Mouse (Mus musculus) embryo, embryonic 10 days (tissue): ENCODE data around the gene Fbxl4.

Experiments
- DNase-seq: peaks from one replicate; pipeline ENCODE4 v3.0.0-alpha.2; 2015; ENCODE audit warnings: low spot score

Gene Fbxl4

DNA sequence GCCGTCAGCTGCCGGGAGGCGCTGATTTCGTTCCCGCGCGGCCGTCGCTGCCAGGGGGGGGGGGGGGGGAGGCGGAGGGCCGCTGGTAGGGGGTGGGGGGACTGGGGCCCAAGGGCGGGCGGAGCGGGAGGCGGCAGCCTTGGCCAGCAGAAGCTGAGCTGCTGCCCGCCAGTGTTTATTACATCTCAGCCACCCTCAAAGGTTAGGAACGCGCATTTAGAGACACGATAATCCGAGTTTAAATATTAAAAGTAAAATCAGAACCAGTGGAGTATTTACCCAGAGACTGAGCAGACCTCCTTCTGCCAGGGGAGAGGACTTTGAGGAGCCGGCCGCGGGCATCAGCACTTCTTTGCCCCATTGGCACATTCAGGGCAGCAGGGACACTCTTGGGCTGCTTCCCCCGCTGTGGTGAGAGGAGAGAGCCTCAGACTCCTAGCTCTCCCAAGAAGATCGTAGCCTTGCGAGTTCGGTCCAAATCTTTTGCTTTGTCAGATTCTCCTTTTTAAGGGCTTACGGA, 120.4 kb downstream of the Fbxl4 start:
- peak; percentile 58 for DNase-seq

DNA sequence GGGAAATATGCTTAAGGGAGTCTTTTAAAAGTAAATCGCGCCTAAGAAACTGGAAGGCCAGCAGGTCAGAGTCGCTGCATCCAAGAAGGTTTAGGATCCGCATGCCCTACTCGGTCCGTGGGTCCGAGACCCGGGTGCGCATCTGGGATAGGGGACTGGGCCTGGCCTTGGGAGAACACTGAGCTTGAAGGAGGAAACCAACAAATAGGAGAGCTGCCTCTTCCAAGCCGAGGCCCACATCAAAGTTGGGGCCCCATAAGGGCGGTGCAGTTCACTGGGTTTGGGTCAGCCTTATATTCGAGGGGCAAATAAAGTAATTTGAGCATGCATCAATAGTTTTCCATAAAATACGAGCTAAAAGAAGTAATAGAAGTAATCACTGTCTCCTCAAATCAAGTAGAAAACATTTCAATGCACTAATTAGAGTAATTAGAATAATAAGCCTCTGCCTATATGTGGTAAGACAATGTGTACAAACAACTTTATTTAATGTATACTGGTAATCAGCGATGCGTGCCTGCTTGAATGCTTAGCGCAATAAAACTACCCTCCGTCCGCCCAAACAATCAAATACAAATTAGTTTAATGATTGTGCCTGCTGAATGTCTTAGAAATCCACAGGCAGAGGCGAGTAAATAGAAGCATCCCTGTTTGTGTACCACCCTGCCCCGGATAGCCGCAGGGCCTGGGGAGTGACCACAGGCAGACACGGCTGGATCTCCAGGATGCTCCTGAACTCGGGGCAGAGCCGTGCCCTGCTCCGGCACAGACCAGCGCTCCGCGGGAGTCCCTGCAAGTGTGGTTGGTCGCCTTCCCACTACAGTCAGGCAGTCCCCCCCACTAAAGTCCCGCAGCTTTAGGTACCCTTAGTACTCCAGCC, 121.4 kb downstream of the Fbxl4 start:
- peak; percentile 58 for DNase-seq

DNA sequence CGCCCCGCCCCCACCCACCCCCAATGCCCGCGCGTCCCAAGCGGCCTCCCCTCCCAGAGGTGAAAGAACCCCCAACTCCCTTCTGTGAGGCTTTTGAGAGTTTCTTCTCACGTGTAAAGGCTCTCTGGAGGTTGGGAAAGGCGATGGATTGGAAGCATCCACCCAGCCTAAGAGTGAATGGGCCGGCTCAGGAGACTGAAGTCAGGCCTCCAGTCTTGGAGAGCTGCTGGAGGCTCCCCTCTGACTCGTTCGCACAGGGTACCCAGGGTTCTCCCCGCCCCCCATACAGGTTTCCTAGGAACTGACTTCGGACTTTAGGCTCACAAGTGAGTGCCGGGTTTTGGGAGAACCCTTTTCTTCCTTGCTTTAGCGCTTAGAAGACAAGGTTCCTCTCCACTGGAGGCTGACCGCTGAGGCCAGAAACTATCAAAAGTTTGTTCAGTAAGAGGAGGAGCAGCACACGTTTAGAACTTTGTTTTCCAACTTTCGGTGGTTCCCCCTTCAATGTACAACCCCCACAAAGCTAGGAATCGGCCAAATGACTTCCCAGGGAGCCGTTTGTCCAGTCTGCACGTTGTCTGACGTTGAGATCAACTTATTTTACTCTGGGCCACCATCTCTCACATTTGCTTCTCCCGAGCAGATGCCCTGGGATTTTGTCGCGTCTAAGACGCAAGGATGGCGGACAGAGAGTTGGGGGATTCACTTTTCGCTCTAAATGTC, 122.2 kb downstream of the Fbxl4 start:
- peak; percentile 61 for DNase-seq

DNA sequence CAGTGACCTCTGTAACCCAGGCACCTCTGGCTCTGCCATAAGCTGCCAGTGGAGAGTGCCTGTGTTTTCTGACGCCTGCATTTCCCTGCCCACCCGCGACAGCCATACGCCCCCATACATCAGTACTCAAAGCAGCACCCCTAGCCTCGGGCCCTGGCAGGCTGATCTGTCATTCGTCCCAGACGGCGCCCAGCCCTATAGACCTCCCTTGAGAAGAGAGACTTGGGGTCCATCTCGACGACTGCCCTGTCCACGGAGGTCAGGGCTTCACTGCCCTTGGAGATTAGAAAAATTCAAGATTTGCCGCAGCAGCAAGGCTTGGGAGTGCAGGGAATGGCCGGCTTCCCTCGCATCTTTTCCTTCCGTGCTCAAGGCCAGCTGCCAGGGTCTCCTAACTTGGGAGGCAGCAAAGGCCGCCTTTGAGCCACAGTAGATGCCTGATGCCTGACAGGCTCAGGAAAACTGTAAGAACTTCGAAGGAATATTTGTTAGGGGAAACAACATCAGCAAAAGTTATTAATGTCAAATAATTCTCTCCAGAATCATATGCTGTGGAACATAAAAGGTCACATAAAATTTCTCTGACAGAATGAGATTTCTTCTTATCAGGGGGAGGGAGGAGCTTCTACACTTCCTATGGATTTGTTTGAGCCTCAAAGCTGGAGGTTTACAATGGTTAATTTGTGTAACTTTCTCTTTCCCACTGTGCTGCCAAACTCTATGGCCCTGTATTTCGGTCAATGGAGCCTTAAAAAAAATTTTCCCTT, 122.9 kb downstream of the Fbxl4 start:
- DNase-seq = peak; percentile 55

DNA sequence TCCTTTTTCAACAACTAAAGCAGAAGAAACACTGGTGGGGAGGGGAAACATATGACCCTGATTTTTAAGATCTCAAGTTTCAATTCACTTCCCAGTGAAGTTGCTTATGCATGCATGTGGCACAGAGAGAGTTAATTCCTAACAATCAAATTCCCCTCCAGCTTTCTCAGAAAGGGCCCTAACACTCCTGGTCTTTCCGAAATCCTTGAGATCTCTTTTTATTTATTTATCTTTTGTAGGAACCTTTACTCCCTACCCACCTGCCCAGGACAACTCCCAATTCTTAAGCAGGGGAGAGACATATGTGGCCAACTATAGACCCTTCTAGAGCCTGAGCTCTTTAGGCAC, 123.5 kb downstream of the Fbxl4 start:
- no peak for DNase-seq

DNA sequence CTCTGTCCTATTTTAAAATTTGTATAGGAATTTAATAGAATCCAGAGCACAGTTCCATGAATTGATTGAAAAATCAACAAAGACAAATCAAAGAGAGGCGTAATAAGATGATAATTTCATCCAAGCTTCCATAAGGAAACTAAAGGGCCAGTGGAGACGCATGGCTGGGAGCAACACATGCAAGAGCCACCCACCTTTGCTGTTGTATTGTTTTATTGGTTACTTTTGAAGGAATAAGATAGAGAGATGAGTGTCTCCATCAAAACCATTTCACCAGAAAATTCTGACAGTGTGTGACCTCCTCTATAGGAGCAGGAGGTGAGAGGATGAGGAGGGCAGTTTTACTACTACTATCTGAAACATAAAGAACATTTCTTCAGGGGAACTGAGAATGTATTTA, 124.8 kb downstream of the Fbxl4 start:
- no peak for DNase-seq

DNA sequence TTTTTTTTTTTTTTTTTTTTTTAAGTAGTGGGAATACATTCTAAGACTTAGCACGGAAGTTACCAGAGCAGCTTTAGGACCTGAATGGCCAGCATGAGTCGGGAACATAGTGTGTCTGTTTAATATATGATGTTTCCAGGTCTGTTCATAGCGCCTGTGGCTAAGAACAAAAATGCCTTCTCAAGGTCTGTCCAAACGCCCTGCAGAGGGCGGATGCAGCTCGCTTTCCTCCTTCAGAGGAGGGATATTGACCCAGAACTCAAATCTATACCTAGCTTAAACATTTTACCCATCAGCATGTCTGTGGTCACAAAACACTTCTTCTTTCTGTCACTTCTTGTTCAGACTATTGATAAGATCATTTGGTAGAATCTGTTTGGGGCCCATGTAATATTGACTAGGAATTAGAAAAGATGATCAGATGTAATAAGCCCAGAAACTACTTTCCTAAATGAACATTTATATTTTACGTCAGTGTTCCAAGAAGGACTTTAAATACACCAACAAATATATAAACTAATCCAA, 125.5 kb downstream of the Fbxl4 start:
- peak; percentile 65 for DNase-seq

DNA sequence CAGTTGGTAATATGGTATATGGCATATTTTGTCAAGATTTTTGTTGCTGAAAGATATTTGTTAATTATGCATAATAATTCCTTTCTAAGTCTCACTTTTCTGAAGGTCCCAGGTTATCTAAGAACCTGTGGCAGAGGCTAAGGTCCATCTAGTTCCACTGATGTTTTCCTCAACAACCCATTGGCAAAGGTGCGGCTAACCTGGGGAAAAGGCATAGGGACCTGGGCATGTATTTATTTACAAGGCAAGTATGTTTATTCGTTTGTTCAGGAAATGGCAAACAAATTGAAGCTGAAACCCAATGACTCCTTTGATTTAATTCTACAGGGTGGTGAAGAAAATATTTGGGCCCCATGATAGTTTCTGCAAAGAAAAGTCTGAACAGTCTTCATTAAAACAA, 126.2 kb downstream of the Fbxl4 start:
- no peak for DNase-seq
